Mouse (Mus musculus) lung, postnatal 36 days (tissue): ENCODE data around the gene Gm20388.

Source experiments
- DNase-seq: peaks from one replicate; pipeline ENCODE4 v3.0.0; 2022; ENCODE audit warnings: mixed read lengths

The Gm20388 gene

DNA sequence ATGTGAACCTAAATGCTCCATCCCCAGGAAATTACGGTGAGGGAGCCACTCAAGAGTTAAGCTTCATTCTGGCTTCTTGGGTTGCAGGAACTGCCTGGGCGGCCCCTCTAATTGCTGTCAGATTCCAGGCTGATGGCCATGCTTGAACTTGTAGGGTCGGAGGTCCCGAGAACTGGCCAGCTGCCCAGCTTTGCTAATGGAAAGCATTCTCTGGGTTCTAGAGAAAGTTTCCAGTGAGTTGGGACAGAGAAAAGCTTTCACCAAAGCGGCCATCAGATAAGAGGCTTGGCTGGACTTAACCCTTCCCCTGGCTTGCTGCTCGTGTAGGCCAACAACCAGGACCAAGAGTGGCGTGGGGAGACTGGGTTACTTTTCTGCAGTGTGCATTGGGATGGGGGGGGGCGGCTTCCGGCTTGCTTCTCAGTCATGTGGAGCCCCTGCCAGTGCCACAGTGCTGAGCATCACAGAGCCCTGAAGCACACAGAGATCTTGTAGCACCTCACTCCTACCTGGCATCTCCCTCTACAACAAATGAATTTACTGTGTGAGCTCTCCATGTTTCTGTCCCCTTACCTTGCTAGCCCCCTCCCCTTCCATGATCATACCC lies 3437.7 kb downstream of the Gm20388 start:
- DNase-seq, result peak; percentile 72

GRCm38 (mm10) chr8:123349073-123349472 lies 3438.4 kb downstream of the Gm20388 start:
- no peak for DNase-seq

DNA sequence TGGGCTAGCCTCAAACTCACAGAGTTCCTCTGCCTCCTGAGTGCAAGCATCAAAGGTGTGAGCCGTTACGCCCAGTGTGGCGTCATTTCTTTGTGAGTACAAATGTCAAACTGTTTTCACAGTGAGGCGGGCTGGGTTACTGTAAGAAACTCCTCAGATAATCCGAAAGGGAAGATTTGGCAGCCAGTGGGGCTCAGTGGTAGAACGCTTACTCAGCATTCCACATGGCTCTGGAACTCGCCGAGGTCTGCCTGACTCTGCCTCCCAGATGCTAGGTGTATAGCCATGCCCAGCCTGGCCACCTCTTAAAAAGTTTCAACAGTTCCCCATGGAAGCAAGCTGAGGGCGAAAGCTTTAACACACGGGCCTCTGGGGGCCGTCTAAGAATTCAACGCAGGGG lies 3441.5 kb downstream of the Gm20388 start:
- DNase-seq, result no peak

GRCm38 (mm10) chr8:123352786-123353185 lies 3442.1 kb downstream of the Gm20388 start:
- DNase-seq, result peak; percentile 68

GRCm38 (mm10) chr8:123353216-123353615 lies 3442.6 kb downstream of the Gm20388 start:
- no peak for DNase-seq

GRCm38 (mm10) chr8:123361082-123361739 lies 3450.6 kb downstream of the Gm20388 start:
- DNase-seq, result peak; percentile 87

DNA sequence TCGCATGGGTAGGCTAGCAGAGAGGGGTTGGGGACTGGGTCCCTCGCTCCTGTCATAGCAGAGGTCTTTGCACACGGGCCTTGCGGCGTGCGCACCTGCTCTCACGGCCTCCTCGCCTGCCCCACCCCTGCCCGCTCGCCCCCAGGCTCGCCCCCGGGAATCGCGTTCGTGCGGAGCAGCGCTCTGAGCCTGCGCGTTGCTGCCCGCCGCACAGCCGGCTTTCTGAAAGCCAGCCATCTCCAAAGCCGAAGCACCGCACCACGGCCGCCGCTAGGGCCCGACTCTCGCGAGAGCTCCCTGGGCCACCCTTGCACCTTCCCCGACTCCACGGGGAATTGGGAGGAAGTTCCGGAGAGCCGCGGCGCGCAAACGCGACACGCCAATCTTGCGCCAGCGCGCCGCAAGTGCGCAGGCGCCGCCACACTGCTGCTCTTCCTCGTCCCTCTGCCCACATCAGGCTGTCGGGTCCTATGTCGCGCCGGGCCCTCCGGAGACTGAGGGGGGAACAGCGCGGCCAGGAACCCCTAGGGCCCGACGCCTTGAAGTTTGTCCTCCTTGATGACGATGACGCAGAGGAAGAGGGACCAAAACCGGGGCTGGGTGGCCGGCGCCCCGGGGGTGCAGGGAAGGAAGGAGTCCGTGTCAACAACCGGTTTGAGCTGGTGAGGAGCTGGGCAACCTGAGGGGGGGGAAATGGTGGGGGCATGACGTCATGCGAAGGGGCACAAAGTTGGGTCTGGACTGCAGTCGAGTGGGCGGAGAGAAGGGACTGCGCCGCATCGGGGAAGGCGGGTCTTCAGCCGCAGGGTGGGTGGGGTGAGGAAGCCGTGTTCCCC lies 3463.0 kb downstream of the Gm20388 start, which contains the start of gene Tcf25:
Gene Tcf25, plus strand, starts transcription at position 351 of the 836 bp plus-strand sequence.
- DNase-seq, result peak; percentile 96

- DNase-seq, result peak; percentile 96
Observed at GRCm38 (mm10) chr8:123374239-123374578, 3463.6 kb downstream of the Gm20388 start.

DNA sequence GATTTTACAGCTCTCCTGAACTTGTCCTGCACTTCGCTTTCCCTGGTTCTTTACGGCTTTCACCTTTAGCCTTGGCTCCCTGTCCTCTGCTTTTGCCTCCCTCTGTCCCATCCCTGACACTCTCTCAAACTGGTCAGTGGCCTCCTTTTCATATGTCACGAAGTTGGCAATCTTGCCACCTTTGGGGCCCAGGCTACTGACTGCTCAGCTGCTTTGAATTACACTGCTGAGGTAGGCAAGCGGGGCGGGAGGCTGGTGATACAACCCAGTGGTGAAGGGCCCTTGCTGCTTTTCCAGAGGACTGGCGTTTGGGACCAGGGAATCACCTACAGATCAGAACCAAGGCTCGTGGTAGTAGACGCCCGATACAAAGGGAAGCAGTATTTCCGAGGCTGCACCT lies 3465.1 kb downstream of the Gm20388 start:
- DNase-seq, result no peak

DNA sequence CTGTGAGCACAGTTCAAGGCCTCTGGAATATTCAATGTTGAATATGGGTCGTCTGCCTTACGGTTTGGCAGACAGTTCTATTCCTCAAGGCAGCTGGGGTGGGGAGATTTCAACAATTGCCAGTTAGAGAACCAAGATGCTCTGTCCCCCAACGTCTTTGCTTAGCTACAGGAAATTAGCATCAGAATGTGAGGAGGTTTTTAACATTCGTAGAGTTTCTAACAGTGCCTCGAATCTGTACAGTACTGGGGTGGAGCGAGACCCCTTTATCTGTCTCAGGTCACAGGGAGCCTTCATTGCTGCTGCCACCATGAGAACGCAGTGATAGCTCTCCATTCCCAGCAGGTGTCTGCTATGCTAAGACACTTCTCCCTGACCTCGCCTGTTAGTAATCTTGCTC lies 3465.5 kb downstream of the Gm20388 start:
- DNase-seq, result no peak

DNA sequence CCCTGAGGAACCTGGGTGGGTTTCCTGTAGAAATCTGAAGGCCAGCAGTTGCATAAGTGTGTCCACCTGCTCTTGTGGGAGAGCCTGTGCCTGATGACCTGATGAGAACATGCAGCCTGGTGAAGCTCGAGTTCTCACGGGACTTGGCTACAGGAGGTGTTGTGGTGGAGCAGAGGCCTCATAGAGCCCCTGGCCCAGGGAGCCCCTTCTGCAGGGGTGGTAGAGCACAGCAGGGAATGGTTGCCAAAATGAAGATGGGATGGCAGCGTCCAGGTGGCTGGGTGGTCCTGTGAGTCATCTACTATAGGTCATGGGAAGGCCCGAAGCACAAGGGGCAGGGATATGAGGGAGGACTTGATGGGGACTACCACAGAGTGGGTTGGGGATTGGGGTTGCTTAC lies 3471.1 kb downstream of the Gm20388 start:
- no peak for DNase-seq

DNA sequence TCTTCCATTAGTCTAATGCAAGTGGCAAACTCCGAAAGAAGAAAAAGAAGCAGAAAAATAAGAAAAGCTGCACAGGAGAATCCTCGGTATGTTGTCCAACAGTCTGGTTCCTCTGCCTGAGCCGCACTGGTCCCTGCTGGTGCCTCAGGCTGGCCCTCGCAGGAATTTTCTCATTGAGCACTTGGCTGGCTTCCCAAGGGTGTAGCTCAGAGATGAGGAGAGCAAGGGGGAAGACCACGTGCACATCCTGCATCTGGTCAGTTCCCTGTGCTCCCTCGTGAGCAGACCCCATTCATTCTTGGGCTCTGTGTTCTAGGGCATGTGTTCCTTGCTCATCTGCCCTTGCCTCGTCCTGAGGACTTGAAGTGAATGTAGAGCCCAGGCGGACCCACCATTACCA lies 3471.9 kb downstream of the Gm20388 start:
- peak; percentile 28 for DNase-seq

GRCm38 (mm10) chr8:123384883-123385540 lies 3474.4 kb downstream of the Gm20388 start:
- DNase-seq, result no peak

DNA sequence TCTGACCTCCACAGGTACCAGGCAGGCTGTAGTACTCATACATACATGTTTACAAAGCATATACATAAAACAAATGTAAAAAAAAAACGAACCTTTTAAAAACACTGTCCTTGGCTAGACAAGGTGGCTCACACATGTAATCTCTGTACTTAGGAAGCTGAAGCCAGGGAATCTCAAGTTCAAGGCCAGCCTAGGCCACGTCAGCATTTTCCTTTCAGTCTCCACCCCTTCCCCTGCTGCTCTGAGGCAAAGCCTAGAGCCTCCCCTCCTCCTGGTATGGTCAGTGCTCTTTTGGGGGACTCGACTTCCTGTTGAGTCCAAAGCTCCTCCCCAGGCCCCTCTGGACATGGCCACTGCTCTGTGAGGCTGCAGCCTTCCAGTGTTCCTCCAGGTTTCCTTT lies 3476.4 kb downstream of the Gm20388 start:
- no peak for DNase-seq

- DNase-seq, result no peak
Observed at GRCm38 (mm10) chr8:123387801-123388200, 3477.2 kb downstream of the Gm20388 start.

GRCm38 (mm10) chr8:123389026-123389425 lies 3478.4 kb downstream of the Gm20388 start:
- DNase-seq, result peak; percentile 72

- no peak for DNase-seq
Observed at GRCm38 (mm10) chr8:123398308-123398707, 3487.7 kb downstream of the Gm20388 start.

- DNase-seq, result no peak
Observed at GRCm38 (mm10) chr8:123401936-123402335, 3491.3 kb downstream of the Gm20388 start.

DNA sequence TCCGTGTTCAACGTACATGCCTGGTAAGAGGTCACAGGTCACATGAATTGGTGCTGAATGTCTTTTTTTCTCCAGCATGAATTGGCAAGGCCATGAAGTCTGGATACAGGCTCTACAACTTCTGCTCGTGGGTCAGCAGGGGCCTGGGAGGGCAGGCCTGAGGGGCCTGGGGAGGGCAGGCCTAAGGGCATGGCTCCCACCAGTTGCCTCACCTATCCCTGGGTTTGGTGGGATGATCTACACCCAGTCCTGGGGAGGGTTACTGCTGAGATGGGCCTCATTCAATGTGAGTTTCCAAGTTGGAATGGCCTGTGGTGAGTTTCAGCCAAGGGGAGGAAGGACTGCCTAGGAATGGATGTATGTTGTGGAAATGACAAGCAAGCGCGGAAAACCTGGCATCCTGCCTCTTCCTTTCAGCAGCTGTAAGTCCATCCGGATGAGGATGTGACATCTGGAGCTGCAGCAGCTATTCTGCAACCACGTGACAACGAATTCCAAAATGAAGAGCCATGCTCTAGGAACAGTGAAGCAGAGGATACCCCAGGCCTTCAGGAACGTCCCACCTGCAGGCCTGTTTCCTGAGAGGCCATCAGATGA lies 3492.2 kb downstream of the Gm20388 start:
- no peak for DNase-seq

GRCm38 (mm10) chr8:123404521-123404920 lies 3493.9 kb downstream of the Gm20388 start:
- no peak for DNase-seq

GRCm38 (mm10) chr8:123406786-123407185 lies 3496.1 kb downstream of the Gm20388 start, which contains the start of gene Mc1r:
Gene Mc1r (plus strand): TSS chr8:123407107.
- DNase-seq, result peak; percentile 71

- no peak for DNase-seq
Observed at GRCm38 (mm10) chr8:123407612-123408011, 3497.0 kb downstream of the Gm20388 start.
